Mouse (Mus musculus): ENCODE data around the gene Oxnad1.

DNA sequence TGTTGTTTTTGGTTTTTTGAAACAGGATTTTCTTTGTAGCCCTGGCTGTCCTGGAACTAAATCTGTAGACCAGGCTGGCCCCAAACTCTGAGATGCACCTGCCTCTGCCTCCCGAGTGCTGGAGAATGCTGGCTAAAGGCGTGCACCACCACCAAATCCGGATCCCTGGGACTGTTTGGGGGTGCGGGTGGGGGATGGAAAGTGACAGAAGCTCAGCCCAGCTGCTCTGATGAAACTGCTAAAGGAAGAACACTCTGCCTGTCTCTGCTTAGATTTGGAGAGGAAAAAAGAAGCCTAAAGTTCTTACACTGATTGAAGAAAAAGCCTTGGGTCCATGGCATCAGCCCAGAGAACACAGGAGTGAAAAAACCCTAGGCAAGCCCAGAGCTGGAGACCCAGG, 18.4 kb downstream of the Oxnad1 start:
- TF ChIP-seq CTCF (conservative IDR thresholded peaks at IDR 0.05; ENCODE audit: low read length) (no peak), POU5F1 (IDR thresholded peaks at IDR 0.05; ENCODE audit: borderline replicate concordance, low read length) (no peak), NANOG (IDR thresholded peaks at IDR 0.05; ENCODE audit: borderline replicate concordance, low read length) (no peak)
